ENCODE assay signal across 9 mouse cellular contexts in the genomic region with DNA sequence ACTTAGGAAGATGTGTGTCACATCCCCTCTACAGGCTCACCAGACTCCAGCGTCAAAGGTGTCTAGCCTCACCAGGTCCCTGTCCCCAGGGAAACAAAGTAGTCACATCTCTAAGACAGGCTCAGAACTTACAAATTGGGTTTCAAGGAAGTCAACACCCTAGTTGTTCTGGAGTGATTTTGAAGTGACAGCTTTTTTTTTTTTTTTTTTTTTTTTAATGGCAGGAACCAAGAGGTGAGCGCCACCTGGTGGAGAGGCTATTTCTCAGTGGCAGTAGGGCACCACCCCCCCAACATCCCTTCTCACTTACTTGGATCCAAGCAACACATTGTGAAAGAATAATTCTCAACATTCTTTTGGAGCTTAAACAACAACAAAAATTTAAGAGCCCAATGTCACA. TPM values are rescaled to one million over a fixed set of nuclear protein-coding genes. Genes with fewer than 3 reads are reported as not detected.
DNase-seq lines count a peak whose midpoint lies in the region; ATAC-seq and TF ChIP-seq lines count a peak whose summit lies in the region.
"Had no signal": no experiment of that assay in that cellular context is flagged by ENCODE, and none has a peak within 500 bp of the region (broad histone marks: within the 10 kb centered on the region; RNA-seq: fewer than 3 reads in every experiment).

No protein-coding gene starts in this region.

- peak; percentile 62 for DNase-seq in forebrain, embryonic 11.5 days (ENCODE audit: low spot score)
- peak; percentile 68 for DNase-seq in A20 (ENCODE audit: low read depth, low spot score)
- DNase-seq in adrenal gland, postnatal 14 days, result peak; percentile 86
- DNase-seq in gastrocnemius, adult 2 months, result peak; percentile 83
- peak; percentile 55 for DNase-seq in layer of hippocampus, adult 9-10 months (ENCODE audit: low spot score)
- peak; percentile 22 for DNase-seq in mesoderm, embryonic 11.5 days (ENCODE audit: low read depth, low spot score)
- DNase-seq in thymus, postnatal 14 days, result peak; percentile 65

- H3K9me3 ChIP-seq in forebrain, embryonic 11.5 days (ENCODE audit: control insufficient read depth, low read length), result no peaks in the 10 kb centered on the region
- H3K9me3 ChIP-seq in forebrain, embryonic 12.5 days, result no peaks in the 10 kb centered on the region
- H3K9me3 ChIP-seq: stomach, embryonic 15.5 days had no signal

- no peak overlapping the region for H3K4me2 ChIP-seq in forebrain, embryonic 11.5 days (ENCODE audit: low read depth, low read length, severe bottlenecking)
- no peak overlapping the region for H3K4me2 ChIP-seq in forebrain, embryonic 12.5 days
- H3K4me2 ChIP-seq: stomach, embryonic 15.5 days had no signal

- peak; percentile 84 for TF ChIP-seq CTCF in gastrocnemius, adult 2 months (IDR thresholded peaks at IDR 0.05)

- H3K9ac ChIP-seq in forebrain, embryonic 11.5 days (ENCODE audit: low read length), result no peak overlapping the region
- no peak overlapping the region for H3K9ac ChIP-seq in forebrain, embryonic 12.5 days
- H3K9ac ChIP-seq: stomach, embryonic 15.5 days had no signal

- H3K4me1 ChIP-seq in forebrain, embryonic 11.5 days (replicated peaks; ENCODE audit: control insufficient read depth, insufficient read depth, low read length), result no peaks in the 10 kb centered on the region
- H3K4me1 ChIP-seq in forebrain, embryonic 12.5 days, result no peaks in the 10 kb centered on the region

- no peak overlapping the region for H3K4me3 ChIP-seq in forebrain, embryonic 11.5 days (ENCODE audit: low read depth, low read length)
- no peak overlapping the region for H3K4me3 ChIP-seq in forebrain, embryonic 12.5 days (replicated peaks)
- H3K4me3 ChIP-seq in gastrocnemius, adult 2 months, result no peak overlapping the region
- H3K4me3 ChIP-seq: stomach, embryonic 15.5 days had no signal

- WGBS in forebrain, embryonic 11.5 days, result 53% methylated on average over 2 of the region's 2 CpGs
- 32% methylated on average over 2 of the region's 2 CpGs for WGBS in forebrain, embryonic 12.5 days

- ATAC-seq in forebrain, embryonic 11.5 days (replicated peaks; ENCODE audit: low FRiP score), result no peak
- ATAC-seq in forebrain, embryonic 12.5 days (ENCODE audit: low FRiP score), result no peak

- intact Hi-C loops in gastrocnemius, adult 2 months (cut with DNase I), result loop anchor here (1.0 to 5.0 kb wide), 3 partner anchors 67 to 607 kb away; no protein-coding TSS in a partner anchor

- no peak overlapping the region for H3K27ac ChIP-seq in forebrain, embryonic 11.5 days (ENCODE audit: low read depth, low read length)
- no peak overlapping the region for H3K27ac ChIP-seq in forebrain, embryonic 12.5 days
- H3K27ac ChIP-seq in gastrocnemius, adult 2 months, result peak overlapping the region; percentile 85
- H3K27ac ChIP-seq: stomach, embryonic 15.5 days had no signal

- H3K27me3 ChIP-seq in forebrain, embryonic 11.5 days (ENCODE audit: control insufficient read depth, insufficient read depth, low read length), result no peaks in the 10 kb centered on the region
- no peaks in the 10 kb centered on the region for H3K27me3 ChIP-seq in forebrain, embryonic 12.5 days
- H3K27me3 ChIP-seq: stomach, embryonic 15.5 days had no signal

- no peaks in the 10 kb centered on the region for H3K36me3 ChIP-seq in forebrain, embryonic 11.5 days (ENCODE audit: control insufficient read depth, insufficient read depth, low read length)
- no peaks in the 10 kb centered on the region for H3K36me3 ChIP-seq in forebrain, embryonic 12.5 days (replicated peaks)
- H3K36me3 ChIP-seq: stomach, embryonic 15.5 days had no signal

RNA-seq across cellular contexts. Expression of gene Fam50b, which starts 59.2 kb away (rescaled TPM):
- polyA plus RNA-seq in forebrain, embryonic 11.5 days (2014; fragmentation: Nextera tagmentation; extraction: Ambion mirVana), result not detected in 2 replicates
- not detected in 2 replicates for polyA plus RNA-seq in forebrain, embryonic 12.5 days (2016; fragmentation: Nextera tagmentation; extraction: Ambion mirVana)
- total RNA-seq in adrenal gland, postnatal 14 days (2021), result not detected in 2 replicates
- not detected for total RNA-seq in gastrocnemius, adult 2 months (2021)
- polyA plus RNA-seq: stomach, embryonic 15.5 days had no signal

Comparison
In these comparisons a context has a peak if more than half of its experiments do, and no peak if none do; other contexts are left out.
1. DNase-seq: peak in every context shown above with its lines; median percentile 86 in adrenal gland, postnatal 14 days; 83 in gastrocnemius, adult 2 months; 68 in A20; 65 in thymus, postnatal 14 days; 62 in forebrain, embryonic 11.5 days; 55 in layer of hippocampus, adult 9-10 months; 22 in mesoderm, embryonic 11.5 days.